ENCODE assay signal across 14 mouse cellular contexts in genomic region chr15:91643632-91644348, GRCm38 (mm10). TPM values are rescaled to one million over a fixed set of nuclear protein-coding genes. Genes with fewer than 3 reads are reported as not detected.
DNase-seq lines count a peak whose midpoint lies in the region; ATAC-seq and TF ChIP-seq lines count a peak whose summit lies in the region.
"Had no signal": no experiment of that assay in that cellular context is flagged by ENCODE, and none has a peak within 500 bp of the region (broad histone marks: within the 10 kb centered on the region; RNA-seq: fewer than 3 reads in every experiment).

No protein-coding gene starts in this region.

- no peak overlapping the region for H3K9ac ChIP-seq in lung, postnatal 0 days (replicated peaks; ENCODE audit: low read depth)
- no peak overlapping the region for H3K9ac ChIP-seq in stomach, embryonic 15.5 days
- no peak overlapping the region for H3K9ac ChIP-seq in forebrain, embryonic 13.5 days
- H3K9ac ChIP-seq: embryonic facial prominence, embryonic 15.5 days; heart, embryonic 13.5 days had no signal

- no peaks in the 10 kb centered on the region for H3K9me3 ChIP-seq in lung, postnatal 0 days (ENCODE audit: low read length)
- no peaks in the 10 kb centered on the region for H3K9me3 ChIP-seq in stomach, embryonic 15.5 days
- H3K9me3 ChIP-seq in forebrain, embryonic 13.5 days (replicated peaks), result no peaks in the 10 kb centered on the region
- H3K9me3 ChIP-seq: embryonic facial prominence, embryonic 15.5 days; heart, embryonic 13.5 days had no signal

- peak; percentile 37 for ATAC-seq in lung, postnatal 0 days
- no peak for ATAC-seq in stomach, embryonic 15.5 days (ENCODE audit: insufficient read depth, low FRiP score, low read depth)
- ATAC-seq in cerebellum, adult (ENCODE audit: insufficient number of reproducible peaks, low FRiP score, low TSS enrichment), result no peak
- no peak for ATAC-seq in forebrain, embryonic 13.5 days
- ATAC-seq: forebrain, embryonic 14.5 days; hindbrain, embryonic 16.5 days had no signal

- no peak overlapping the region for H3K4me3 ChIP-seq in lung, postnatal 0 days (ENCODE audit: low read depth, low read length)
- no peak overlapping the region for H3K4me3 ChIP-seq in stomach, embryonic 15.5 days (replicated peaks)
- no peak overlapping the region for H3K4me3 ChIP-seq in forebrain, embryonic 13.5 days
- H3K4me3 ChIP-seq: embryonic facial prominence, embryonic 15.5 days; heart, embryonic 13.5 days had no signal

- 55% methylated on average over 7 of the region's 7 CpGs for WGBS in lung, postnatal 0 days
- WGBS in stomach, embryonic 15.5 days, result 79% methylated on average over 7 of the region's 7 CpGs
- WGBS in forebrain, embryonic 13.5 days, result 67% methylated on average over 7 of the region's 7 CpGs

- no peaks in the 10 kb centered on the region for H3K27me3 ChIP-seq in lung, postnatal 0 days (replicated peaks; ENCODE audit: insufficient read depth, low read length)
- no peaks in the 10 kb centered on the region for H3K27me3 ChIP-seq in stomach, embryonic 15.5 days (replicated peaks)
- no peaks in the 10 kb centered on the region for H3K27me3 ChIP-seq in forebrain, embryonic 13.5 days
- H3K27me3 ChIP-seq: embryonic facial prominence, embryonic 15.5 days; heart, embryonic 13.5 days had no signal

- no peak overlapping the region for H3K4me2 ChIP-seq in lung, postnatal 0 days (replicated peaks; ENCODE audit: low read depth, low read length)
- no peak overlapping the region for H3K4me2 ChIP-seq in stomach, embryonic 15.5 days
- no peak overlapping the region for H3K4me2 ChIP-seq in forebrain, embryonic 13.5 days
- H3K4me2 ChIP-seq: embryonic facial prominence, embryonic 15.5 days; heart, embryonic 13.5 days had no signal

- TF ChIP-seq EP300 in lung, postnatal 0 days (IDR thresholded peaks at IDR 0.05), result no peak

- H3K4me1 ChIP-seq in lung, postnatal 0 days (ENCODE audit: insufficient read depth, low read depth, low read length), result no peaks in the 10 kb centered on the region; the same call in 1 of the 2 replicates
- no peaks in the 10 kb centered on the region for H3K4me1 ChIP-seq in stomach, embryonic 15.5 days
- no peaks in the 10 kb centered on the region for H3K4me1 ChIP-seq in forebrain, embryonic 13.5 days
- H3K4me1 ChIP-seq: embryonic facial prominence, embryonic 15.5 days; heart, embryonic 13.5 days had no signal

- no peak for TF ChIP-seq CTCF in lung, postnatal 0 days (IDR thresholded peaks at IDR 0.05)

- peak; percentile 35 for DNase-seq in spleen, adult 12 weeks (ENCODE audit: low spot score)
- no peak for DNase-seq in spleen, postnatal 14 days (ENCODE audit: low spot score in 2 of 2)
- peak; percentile 53 for DNase-seq in lung, postnatal 0 days (ENCODE audit: low spot score)
- DNase-seq in ovary, postnatal 36 days (ENCODE audit: low spot score), result no peak
- DNase-seq: adrenal gland, postnatal 14 days; gastrocnemius, postnatal 25 days; layer of hippocampus, adult 9-11 months had no signal

- H3K36me3 ChIP-seq in lung, postnatal 0 days (ENCODE audit: insufficient read depth, low read length), result no peaks in the 10 kb centered on the region
- H3K36me3 ChIP-seq in stomach, embryonic 15.5 days, result no peaks in the 10 kb centered on the region
- no peaks in the 10 kb centered on the region for H3K36me3 ChIP-seq in forebrain, embryonic 13.5 days (ENCODE audit: poor library complexity, severe bottlenecking)
- H3K36me3 ChIP-seq: embryonic facial prominence, embryonic 15.5 days; heart, embryonic 13.5 days had no signal

- H3K27ac ChIP-seq in lung, postnatal 0 days (ENCODE audit: low read length), result peak overlapping the region; percentile 65
- H3K27ac ChIP-seq in stomach, embryonic 15.5 days, result 0 out of 2 replicates have a peak overlapping the region, but pooled peaks have one; percentile 4
- H3K27ac ChIP-seq in forebrain, embryonic 13.5 days, result no peak overlapping the region
- H3K27ac ChIP-seq: embryonic facial prominence, embryonic 15.5 days; heart, embryonic 13.5 days had no signal

RNA-seq across cellular contexts. Expression of gene Lrrk2, which starts 29.2 kb away (rescaled TPM):
- 31.6 and 33.9 TPM in 2 replicates for polyA plus RNA-seq in lung, postnatal 0 days (2015; fragmentation: Nextera tagmentation; extraction: Ambion mirVana)
- 3.8 and 4.6 TPM in 2 replicates for polyA plus RNA-seq in stomach, embryonic 15.5 days (2015; fragmentation: Nextera tagmentation; extraction: Ambion mirVana)
- 1.4 and 1.9 TPM in 2 replicates for polyA plus RNA-seq in forebrain, embryonic 13.5 days (2015; fragmentation: Nextera tagmentation; extraction: Ambion mirVana)

Comparison
In these comparisons a context has a peak if more than half of its experiments do, and no peak if none do; other contexts are left out.
1. DNase-seq: peak in spleen, adult 12 weeks (single experiment) and lung, postnatal 0 days (single experiment); none in spleen, postnatal 14 days (0 of 2) and ovary, postnatal 36 days (single experiment).